Mouse (Mus musculus) heart, postnatal 0 days (tissue): ENCODE data around the gene Arhgap44.

Source experiments
- CTCF ChIP-seq: IDR thresholded peaks from 2 replicates; pipeline ENCODE4 v1.5.1; 2016; ENCODE audit warnings: antibody characterized with exemption, control low read depth, low read depth
- EP300 ChIP-seq: IDR thresholded peaks from 2 replicates; pipeline ENCODE4 v1.6.1; 2016; ENCODE audit warnings: antibody characterized with exemption, low read depth

DNA sequence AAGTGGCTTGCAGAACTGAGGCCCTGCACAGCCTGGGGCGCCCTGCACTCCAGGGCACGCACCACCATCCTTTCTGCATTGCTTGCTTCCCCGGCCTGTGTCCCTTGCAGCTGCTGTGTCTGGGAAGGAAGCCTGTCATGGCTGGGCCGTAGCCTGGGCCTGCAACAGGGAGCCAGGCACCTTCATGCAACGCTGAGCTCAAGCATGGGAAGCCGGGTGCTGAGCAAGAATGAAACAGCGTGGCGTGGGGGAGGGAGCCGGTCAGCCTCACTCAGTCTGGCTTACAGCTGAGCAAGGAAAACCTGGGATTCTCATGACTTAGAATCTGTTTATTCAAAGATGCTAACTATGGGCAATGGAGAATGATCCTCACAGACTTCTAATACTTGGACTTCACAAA is 36.2 kb downstream of the Arhgap44 start:
- TF ChIP-seq CTCF, result no peak
- TF ChIP-seq EP300, result no peak
